9 mouse cellular contexts compared by ENCODE assay signal in the genomic region with DNA sequence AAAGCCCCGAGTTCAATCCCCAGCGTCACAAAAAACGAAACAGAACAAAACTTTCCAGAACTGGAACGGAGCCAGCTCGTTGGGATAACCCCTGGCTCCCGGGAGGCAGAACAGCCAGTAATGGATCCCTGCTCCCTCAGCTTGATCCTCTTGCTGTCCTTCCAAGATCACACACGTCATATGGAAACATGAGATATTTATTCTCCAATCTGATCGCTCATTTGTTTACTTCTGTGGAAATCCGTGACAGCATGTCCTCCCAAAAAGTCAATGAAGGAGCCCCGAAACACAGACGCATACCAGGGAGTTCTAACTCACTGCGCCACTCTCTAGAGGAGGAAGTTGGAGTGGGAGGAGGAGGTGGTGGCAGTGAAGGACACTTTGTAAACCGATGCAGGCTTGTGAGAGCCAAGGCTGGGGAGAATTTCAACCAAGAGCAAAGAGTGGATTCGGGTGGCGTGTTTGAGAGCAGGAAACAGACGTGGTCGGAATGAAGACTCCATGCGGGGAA.
DNase-seq lines count a peak whose midpoint lies in the region; ATAC-seq lines count a peak whose summit lies in the region.
"Had no signal": no experiment of that assay in that cellular context is flagged by ENCODE, and none has a peak within 500 bp of the region (broad histone marks: within the 10 kb centered on the region; RNA-seq: fewer than 3 reads in every experiment).

No protein-coding gene starts in this region.

- peak overlapping the region; percentile 60 for H3K9ac ChIP-seq in lung, embryonic 16.5 days (ENCODE audit: low read length)

- no peak overlapping the region for H3K4me3 ChIP-seq in lung, embryonic 16.5 days (ENCODE audit: low read length)

- peak; percentile 41 to 71 for DNase-seq in adrenal gland, adult (ENCODE audit: inconsistent age in 2 of 2, low spot score in 1 of 2)
- DNase-seq in adrenal gland, adult 2 months = no peak
- peak; percentile 29 for DNase-seq in Muller cell, postnatal 12 days (ENCODE audit: inconsistent ontology term)
- DNase-seq in heart, postnatal 14 days = peak; percentile 25 to 56
- no peak for DNase-seq in left cerebral cortex, adult 9 months (ENCODE audit: low spot score in 2 of 2)
- DNase-seq in left cerebral cortex, postnatal 14 days (ENCODE audit: low spot score in 2 of 2) = no peak
- no peak for DNase-seq in urinary bladder, postnatal 4 days (ENCODE audit: low spot score in 2 of 2)
- DNase-seq: thymus, adult 18-20 months had no signal

- H3K27ac ChIP-seq in lung, embryonic 16.5 days (ENCODE audit: low read length) = peak overlapping the region; percentile 89

- intact Hi-C loops in heart, postnatal 14 days (cut with DNase I) = no loop called here
- intact Hi-C loops in left cerebral cortex, postnatal 14 days (cut with DNase I) = no loop called here

- no peaks in the 10 kb centered on the region for H3K36me3 ChIP-seq in lung, embryonic 16.5 days (ENCODE audit: control insufficient read depth, insufficient read depth, low read length)

- WGBS in lung, embryonic 16.5 days = 14% methylated on average over 18 of the region's 18 CpGs

- peak overlapping the region; percentile 42 for H3K4me2 ChIP-seq in lung, embryonic 16.5 days (ENCODE audit: low read depth, low read length)

- peak; percentile 71 for ATAC-seq in lung, embryonic 16.5 days (ENCODE audit: low read depth)

- 0 out of 2 replicates have a peak, but pooled peaks cover 2% of the 10 kb centered on the region for H3K9me3 ChIP-seq in lung, embryonic 16.5 days (ENCODE audit: control insufficient read depth, low read length)

- peaks cover 41% of the 10 kb centered on the region for H3K4me1 ChIP-seq in lung, embryonic 16.5 days (replicated peaks; ENCODE audit: control insufficient read depth, insufficient read depth, low read length)

- H3K27me3 ChIP-seq in lung, embryonic 16.5 days (ENCODE audit: control insufficient read depth, insufficient read depth, low read depth, low read length) = no peaks in the 10 kb centered on the region

Comparison
In these comparisons a context has a peak if more than half of its experiments do, and no peak if none do; other contexts are left out.
1. DNase-seq: peak in adrenal gland, adult (2 of 2), Muller cell, postnatal 12 days (single experiment) and heart, postnatal 14 days (2 of 2); none in adrenal gland, adult 2 months (single experiment), left cerebral cortex, adult 9 months (0 of 2), left cerebral cortex, postnatal 14 days (0 of 2) and urinary bladder, postnatal 4 days (0 of 2).